Mouse (Mus musculus): Measurements from ENCODE around the gene Fam117a. TPM values are rescaled to one million over a fixed set of nuclear protein-coding genes. Genes with fewer than 3 reads are reported as not detected.

Fam117a gene
- polyA plus RNA-seq, 1 experiment from 2014 or later, result 6.0 TPM

DNA sequence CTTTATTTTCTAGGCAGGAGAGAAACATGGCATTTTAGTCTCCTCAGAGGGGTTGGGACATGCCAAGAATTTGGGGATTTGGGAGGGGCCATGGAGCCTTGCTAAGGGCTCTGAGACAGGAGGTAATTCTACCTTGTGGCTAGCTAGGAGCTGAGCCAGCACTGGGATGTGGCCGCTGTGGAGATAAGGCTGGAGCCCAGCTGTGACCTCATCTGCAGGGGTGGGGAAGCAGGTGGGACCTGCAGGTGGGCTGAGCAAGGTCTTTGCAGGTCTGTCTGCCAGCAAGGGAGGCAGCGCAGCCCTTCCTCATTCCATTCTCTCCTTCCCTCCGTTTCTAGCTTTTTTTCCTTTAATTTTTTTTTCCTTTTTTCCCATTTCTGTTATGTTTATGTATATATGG is 21.4 kb downstream of the Fam117a start:
- ATAC-seq, result no peak
- no peak for DNase-seq (ENCODE audit: low read depth, low spot score)
- ChIA-PET POLR2A (no interaction called here), CTCF (interaction anchor here (1.5 kb wide), 1 partner anchor 17 kb away, joined by 3 read pairs; no protein-coding TSS in a partner anchor)
- H3K27me3 ChIP-seq, result no peaks in the 10 kb centered on the region
- no peak for TF ChIP-seq CTCF (IDR thresholded peaks at IDR 0.05)
- in situ Hi-C loops (cut with MboI; ENCODE audit: low pct_unique_long_range_greater_than_20kb), result loop anchor here (25.0 kb wide), 1 partner anchor 279 kb away; no protein-coding TSS in a partner anchor

DNA sequence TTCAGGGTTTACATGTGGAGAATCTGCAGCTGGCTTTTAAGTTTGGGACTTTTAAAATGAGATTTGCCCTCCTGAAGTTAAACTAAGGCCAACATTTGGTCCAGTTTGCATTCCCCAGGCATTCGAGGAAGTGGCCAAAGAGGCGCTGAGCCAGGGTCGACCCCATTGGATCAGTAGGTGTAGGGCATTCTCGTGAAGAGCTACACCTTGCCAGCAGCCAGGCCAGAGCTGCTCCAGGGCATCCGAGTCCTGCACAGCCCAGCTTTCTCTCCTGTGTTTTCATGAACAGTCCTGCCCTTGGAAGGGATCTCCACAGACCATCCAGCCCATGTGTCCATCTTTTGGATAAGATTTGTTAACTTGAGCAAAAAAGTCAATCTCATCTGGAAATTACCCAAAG is 27.6 kb downstream of the Fam117a start:
- TF ChIP-seq CTCF (IDR thresholded peaks at IDR 0.05), result no peak

DNA sequence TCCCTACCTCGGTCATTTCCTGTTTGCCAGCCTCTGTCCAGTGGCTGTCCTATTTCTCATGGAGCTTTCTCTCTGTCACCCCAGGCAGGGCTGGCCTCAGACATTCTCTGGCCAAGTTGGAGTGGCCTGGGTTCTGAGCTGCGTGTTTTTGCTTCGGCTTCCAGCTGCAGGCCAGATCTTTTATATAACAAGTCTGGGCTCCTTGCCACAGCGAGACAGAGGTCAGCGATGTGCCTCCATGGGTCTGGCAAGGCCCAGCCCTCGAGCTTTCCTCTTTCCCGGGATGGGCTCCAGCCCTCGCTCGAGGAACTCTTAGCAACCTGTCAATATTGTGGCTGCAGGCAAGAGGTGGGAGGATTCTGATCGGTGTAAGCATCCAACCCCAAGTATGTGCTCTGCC is 28.8 kb downstream of the Fam117a start:
- in situ Hi-C loops (cut with MboI; ENCODE audit: low pct_unique_long_range_greater_than_20kb), result loop anchor here (25.0 kb wide), 1 partner anchor 272 kb away; no protein-coding TSS in a partner anchor
- no peak for TF ChIP-seq CTCF (IDR thresholded peaks at IDR 0.05)
- POLR2A ChIA-PET, result interaction anchor here (1.6 kb wide), 1 partner anchor 14 kb away, joined by 4 read pairs; no protein-coding TSS in a partner anchor
- CTCF ChIA-PET, result interaction anchor here (1.4 kb wide), 1 partner anchor 9 kb away, joined by 4 read pairs; no protein-coding TSS in a partner anchor
- ATAC-seq (no peak), DNase-seq (ENCODE audit: low read depth, low spot score) (no peak)
- H3K27me3 ChIP-seq, result no peaks in the 10 kb centered on the region

More for the DNA sequence above, 27.6 kb downstream of the Fam117a start:
- POLR2A ChIA-PET, result no interaction called here
- ATAC-seq, result no peak
- CTCF ChIA-PET, result interaction anchor here (0.6 kb wide), 1 partner anchor 84 kb away, joined by 3 read pairs; no protein-coding TSS in a partner anchor
- DNase-seq (ENCODE audit: low read depth, low spot score), result no peak
- in situ Hi-C loops (cut with MboI; ENCODE audit: low pct_unique_long_range_greater_than_20kb), result loop anchor here (25.0 kb wide), 1 partner anchor 273 kb away; no protein-coding TSS in a partner anchor
- no peaks in the 10 kb centered on the region for H3K27me3 ChIP-seq

DNA sequence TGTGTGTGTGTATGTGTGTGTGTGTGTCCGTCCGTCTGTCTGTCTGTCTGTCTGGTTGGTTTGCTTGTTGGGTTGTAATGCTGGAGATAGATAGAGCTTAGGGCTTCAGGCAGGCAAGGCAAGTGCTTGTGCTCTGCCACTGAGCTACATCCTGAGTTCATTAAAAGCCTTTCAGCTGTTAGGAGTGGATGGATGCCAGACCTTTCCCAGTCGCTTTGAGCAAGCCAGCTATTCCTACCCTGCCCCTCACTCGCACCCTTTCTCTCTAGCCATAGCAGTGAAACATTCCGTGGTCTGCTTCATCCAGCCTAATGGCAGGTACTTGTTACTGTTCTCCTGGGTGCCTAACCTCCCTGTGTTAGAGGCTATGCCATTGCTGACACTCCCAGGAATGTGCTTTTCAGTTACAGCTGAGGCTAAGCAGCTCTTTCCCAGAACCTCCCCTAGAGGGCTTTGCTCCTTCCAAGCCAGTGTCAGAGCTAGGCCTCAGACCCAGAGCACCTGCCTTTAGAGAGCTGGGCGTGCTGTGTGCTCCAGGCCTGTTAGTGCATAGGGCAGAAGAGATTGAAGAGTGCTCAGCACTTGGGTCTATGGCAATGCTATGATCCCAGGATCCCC is 29.6 kb downstream of the Fam117a start:
- POLR2A ChIA-PET, result interaction anchor here (1.0 to 1.6 kb wide), 2 partner anchors 15 to 23 kb away, joined by 3 to 4 read pairs; no protein-coding TSS in a partner anchor
- DNase-seq (ENCODE audit: low read depth, low spot score), result no peak
- in situ Hi-C loops (cut with MboI; ENCODE audit: low pct_unique_long_range_greater_than_20kb), result loop anchor here (25.0 kb wide), 1 partner anchor 271 kb away; no protein-coding TSS in a partner anchor
- TF ChIP-seq CTCF (IDR thresholded peaks at IDR 0.05), result no peak
- no peaks in the 10 kb centered on the region for H3K27me3 ChIP-seq
- ATAC-seq, result no peak
- CTCF ChIA-PET, result no interaction called here

DNA sequence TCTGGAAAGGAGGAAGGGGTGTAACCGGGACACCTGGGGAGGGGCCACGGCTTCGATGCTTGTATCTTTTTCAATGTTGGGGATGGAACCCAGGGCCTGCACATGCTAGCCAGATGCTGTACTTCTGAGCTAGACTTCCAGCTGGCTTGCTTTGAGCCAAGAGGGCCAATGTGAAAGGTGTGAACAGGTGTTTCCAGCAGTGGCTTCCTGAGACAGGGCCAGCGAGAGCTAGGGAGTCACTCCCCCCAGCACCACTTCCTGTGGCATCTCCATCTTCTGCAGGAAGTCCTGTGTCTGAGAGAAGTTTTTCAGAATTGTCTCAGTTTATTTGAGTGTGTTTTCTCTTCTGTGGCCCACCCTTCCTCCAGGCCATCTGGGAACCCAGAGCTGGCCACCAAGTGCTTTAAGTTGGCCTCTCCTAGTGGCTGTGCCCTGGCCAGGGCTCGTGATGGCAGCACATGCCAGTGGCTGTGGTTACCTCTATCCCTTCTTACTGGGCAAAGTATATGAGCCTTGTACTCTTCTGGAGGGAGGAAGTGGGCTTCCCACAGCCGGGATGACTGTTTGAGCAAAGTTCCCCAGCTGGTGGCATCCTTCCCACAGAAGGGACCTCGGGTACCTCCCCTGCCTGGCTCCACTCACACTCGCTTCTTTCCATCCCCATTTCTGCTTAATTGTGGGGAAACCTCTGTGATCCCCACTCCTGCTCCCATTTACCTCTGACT is 30.4 kb downstream of the Fam117a start:
- no peak for ATAC-seq
- no peaks in the 10 kb centered on the region for H3K27me3 ChIP-seq
- ChIA-PET POLR2A (interaction anchor here (1.0 to 1.6 kb wide), 2 partner anchors 16 to 24 kb away, joined by 3 to 4 read pairs; no protein-coding TSS in a partner anchor), CTCF (no interaction called here)
- in situ Hi-C loops (cut with MboI; ENCODE audit: low pct_unique_long_range_greater_than_20kb), result loop anchor here (25.0 kb wide), 1 partner anchor 270 kb away; no protein-coding TSS in a partner anchor
- no peak for TF ChIP-seq CTCF (IDR thresholded peaks at IDR 0.05)
- no peak for DNase-seq (ENCODE audit: low read depth, low spot score)

DNA sequence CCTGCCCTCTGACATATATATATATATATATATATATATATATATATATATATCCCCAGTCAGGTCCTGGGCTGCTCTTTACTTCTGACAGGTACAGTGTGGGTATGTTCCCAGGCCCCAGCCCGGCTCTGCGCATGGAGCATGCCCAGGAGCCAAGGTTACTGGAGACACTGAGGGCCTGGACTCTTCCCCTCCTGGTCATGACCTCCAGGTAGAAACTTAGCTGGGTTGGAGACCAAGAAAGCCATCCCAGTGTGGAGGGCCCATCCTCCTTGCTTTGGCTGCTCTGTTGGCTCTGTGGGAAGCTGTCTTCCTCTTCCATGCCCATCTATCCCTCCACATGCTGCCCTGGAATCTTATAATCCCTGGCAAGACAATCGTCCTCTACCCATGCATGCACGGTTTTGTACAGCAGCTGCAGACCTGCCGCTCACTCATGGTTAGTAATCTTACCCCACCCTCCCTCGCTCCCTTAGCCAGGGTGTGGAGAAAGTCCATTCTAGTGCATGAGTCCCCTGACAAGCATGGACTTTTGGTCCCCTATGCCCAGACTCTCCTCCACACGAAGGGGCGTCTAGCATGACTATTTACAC is 31.5 kb downstream of the Fam117a start:
- ATAC-seq, result no peak
- POLR2A ChIA-PET, result no interaction called here
- no peaks in the 10 kb centered on the region for H3K27me3 ChIP-seq
- CTCF ChIA-PET, result no interaction called here
- no peak for DNase-seq (ENCODE audit: low read depth, low spot score)
- in situ Hi-C loops (cut with MboI; ENCODE audit: low pct_unique_long_range_greater_than_20kb), result loop anchor here (25.0 kb wide), 1 partner anchor 269 kb away; no protein-coding TSS in a partner anchor
- TF ChIP-seq CTCF (IDR thresholded peaks at IDR 0.05), result no peak

DNA sequence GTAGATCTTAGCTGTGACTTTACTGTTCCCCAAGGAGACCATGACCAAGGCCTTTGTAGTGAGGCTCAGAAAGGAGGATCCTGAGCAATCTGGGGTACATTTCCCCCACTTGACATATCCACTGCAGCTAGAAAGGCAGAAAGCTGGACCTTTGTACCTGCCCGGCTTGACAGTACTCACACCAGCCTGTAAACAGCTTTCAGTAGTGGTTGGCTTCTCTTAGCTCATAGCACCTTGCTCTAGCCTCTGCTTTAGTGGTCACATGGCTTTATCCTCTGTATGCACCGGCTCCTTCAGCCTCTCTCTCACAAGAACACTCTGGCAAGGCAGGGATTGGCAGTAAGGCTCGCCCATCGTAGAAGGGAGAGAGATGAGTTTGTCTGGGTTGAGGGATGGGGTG is 32.1 kb downstream of the Fam117a start:
- H3K27me3 ChIP-seq, result no peaks in the 10 kb centered on the region
- POLR2A ChIA-PET, result no interaction called here
- no peak for ATAC-seq
- no peak for DNase-seq (ENCODE audit: low read depth, low spot score)
- CTCF ChIA-PET, result no interaction called here
- TF ChIP-seq CTCF (IDR thresholded peaks at IDR 0.05), result no peak
- in situ Hi-C loops (cut with MboI; ENCODE audit: low pct_unique_long_range_greater_than_20kb), result loop anchor here (25.0 kb wide), 1 partner anchor 268 kb away; no protein-coding TSS in a partner anchor

DNA sequence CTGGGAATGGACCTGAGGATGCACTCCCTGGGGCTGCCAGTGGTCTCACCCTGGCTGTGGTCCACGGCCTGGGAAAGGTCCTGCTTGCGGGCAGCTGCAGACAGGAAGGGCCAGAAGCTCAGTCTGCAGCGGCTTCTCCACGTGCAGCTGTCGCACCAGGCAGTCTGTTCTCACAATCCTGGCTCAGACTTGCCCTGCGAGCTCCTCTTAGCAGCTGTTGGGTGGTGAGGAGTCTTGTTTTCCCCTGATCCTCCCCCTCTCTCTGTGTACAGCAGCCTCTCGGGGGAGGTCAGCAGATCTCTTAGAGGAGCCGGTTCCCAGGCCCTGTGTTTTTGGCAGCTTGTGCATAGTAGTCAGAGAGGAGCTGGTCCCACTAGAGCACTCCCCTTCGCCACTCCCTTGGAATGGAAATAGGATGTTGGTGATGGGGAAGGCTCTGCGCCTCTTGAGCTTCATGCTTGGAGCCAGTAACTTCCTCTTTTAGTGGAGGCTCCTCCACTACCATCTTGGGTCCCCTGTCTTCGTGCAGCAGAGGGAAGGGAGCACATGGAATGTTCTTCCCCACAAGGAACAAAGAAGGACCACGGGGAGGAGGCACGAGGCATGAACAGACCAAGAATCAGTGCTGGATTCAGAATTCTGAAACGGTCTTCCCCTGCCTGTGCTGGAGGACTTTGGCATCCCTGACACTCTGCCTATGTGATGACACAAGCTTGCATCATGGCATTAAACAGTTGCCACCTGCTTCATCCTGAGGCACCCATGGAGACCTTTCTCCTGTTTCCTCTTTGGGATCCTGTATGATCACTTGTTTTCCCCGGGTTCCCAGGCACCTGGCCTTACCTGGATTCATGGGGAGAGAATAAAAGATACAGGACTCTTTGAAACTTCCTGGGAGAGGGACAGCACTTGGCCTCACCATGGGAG is 33.4 kb downstream of the Fam117a start:
- TF ChIP-seq CTCF (IDR thresholded peaks at IDR 0.05), result no peak
- ATAC-seq (no peak), DNase-seq (ENCODE audit: low read depth, low spot score) (no peak)
- H3K27me3 ChIP-seq, result no peaks in the 10 kb centered on the region
- in situ Hi-C loops (cut with MboI; ENCODE audit: low pct_unique_long_range_greater_than_20kb), result loop anchor here (25.0 kb wide), 1 partner anchor 267 kb away; no protein-coding TSS in a partner anchor
- ChIA-PET CTCF (interaction anchor here (1.0 to 2.7 kb wide), 2 partner anchors 15 to 23 kb away, joined by 3 to 9 read pairs; partner anchors contain the start of gene Slc35b1), POLR2A (interaction anchor here (1.5 kb wide), 1 partner anchor 9 kb away, joined by 3 read pairs; no protein-coding TSS in a partner anchor)

DNA sequence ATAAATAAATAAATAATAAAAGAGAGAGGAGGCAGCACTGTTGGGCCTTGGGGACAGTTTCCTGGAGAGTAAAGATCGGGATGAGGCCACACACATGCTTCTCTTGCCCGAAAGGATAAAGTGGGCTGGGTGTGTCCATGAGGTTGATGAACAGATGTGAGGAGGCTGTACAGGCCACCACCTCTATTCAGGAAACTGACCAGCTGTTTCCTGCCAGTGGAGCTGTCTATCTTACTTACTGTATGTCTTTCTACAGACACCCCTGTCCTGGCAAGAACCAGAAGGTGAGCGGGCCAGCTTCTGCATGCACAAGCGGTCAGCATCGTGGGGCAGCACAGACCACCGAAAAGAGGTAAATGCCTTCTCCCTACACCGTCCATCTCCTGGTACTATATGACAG is 34.4 kb downstream of the Fam117a start:
- in situ Hi-C loops (cut with MboI; ENCODE audit: low pct_unique_long_range_greater_than_20kb), result loop anchor here (25.0 kb wide), 1 partner anchor 266 kb away; no protein-coding TSS in a partner anchor
- no peak for ATAC-seq
- DNase-seq (ENCODE audit: low read depth, low spot score), result no peak
- ChIA-PET CTCF (interaction anchor here (2.7 kb wide), 1 partner anchor 14 kb away, joined by 9 read pairs; the partner anchor contains the start of gene Slc35b1), POLR2A (interaction anchor here (1.5 kb wide), 1 partner anchor 8 kb away, joined by 3 read pairs; no protein-coding TSS in a partner anchor)
- H3K27me3 ChIP-seq, result no peaks in the 10 kb centered on the region
- no peak for TF ChIP-seq CTCF (IDR thresholded peaks at IDR 0.05)

Measured in Patski (cell line).